8 mouse cellular contexts compared by ENCODE assay signal in genomic region chr8:95676631-95677030, GRCm38 (mm10). TPM values are rescaled to one million over a fixed set of nuclear protein-coding genes. Genes with fewer than 3 reads are reported as not detected.
DNase-seq lines count a peak whose midpoint lies in the region; ATAC-seq and TF ChIP-seq lines count a peak whose summit lies in the region.

Ndrg4 (plus strand) TSS chr8:95676980.

- peaks cover 92% of the 10 kb centered on the region for H3K27me3 ChIP-seq in E14TG2a.4 (ENCODE audit: insufficient read depth, low read length)
- peaks cover 80% of the 10 kb centered on the region for H3K27me3 ChIP-seq in forebrain, embryonic 13.5 days
- peaks cover 52% of the 10 kb centered on the region for H3K27me3 ChIP-seq in intestine, embryonic 16.5 days (replicated peaks; ENCODE audit: control insufficient read depth, insufficient read depth, low read length)
- 0 out of 2 replicates have a peak, but pooled peaks cover 6% of the 10 kb centered on the region for H3K27me3 ChIP-seq in midbrain, embryonic 15.5 days (replicated peaks)

- peak within 1 kb of the TSS; percentile 86 for H3K4me2 ChIP-seq in forebrain, embryonic 13.5 days
- peak within 1 kb of the TSS; percentile 98 for H3K4me2 ChIP-seq in intestine, embryonic 16.5 days (ENCODE audit: low read depth, low read length)
- peak within 1 kb of the TSS; percentile 73 for H3K4me2 ChIP-seq in midbrain, embryonic 15.5 days

- 54% methylated on average over 9 of the region's 9 CpGs for WGBS in forebrain, embryonic 13.5 days
- 36% methylated on average over 9 of the region's 9 CpGs for WGBS in intestine, embryonic 16.5 days
- WGBS in midbrain, embryonic 15.5 days, result 47% methylated on average over 9 of the region's 9 CpGs

- H3K9ac ChIP-seq in forebrain, embryonic 13.5 days, result peak within 1 kb of the TSS; percentile 72
- peak within 1 kb of the TSS; percentile 60 for H3K9ac ChIP-seq in intestine, embryonic 16.5 days (ENCODE audit: low read depth, low read length)
- peak within 1 kb of the TSS; percentile 69 for H3K9ac ChIP-seq in midbrain, embryonic 15.5 days

- H3K36me3 ChIP-seq in E14TG2a.4 (ENCODE audit: insufficient read depth, low read length), result no peaks in the 10 kb centered on the region
- H3K36me3 ChIP-seq in forebrain, embryonic 13.5 days (ENCODE audit: poor library complexity, severe bottlenecking), result no peaks in the 10 kb centered on the region
- no peaks in the 10 kb centered on the region for H3K36me3 ChIP-seq in intestine, embryonic 16.5 days (ENCODE audit: control insufficient read depth, insufficient read depth, low read length)
- no peaks in the 10 kb centered on the region for H3K36me3 ChIP-seq in midbrain, embryonic 15.5 days (replicated peaks)

- peaks cover 37% of the 10 kb centered on the region for H3K4me1 ChIP-seq in E14TG2a.4 (replicated peaks; ENCODE audit: low read depth, low read length)
- H3K4me1 ChIP-seq in forebrain, embryonic 13.5 days, result peaks cover 15% of the 10 kb centered on the region
- H3K4me1 ChIP-seq in intestine, embryonic 16.5 days (ENCODE audit: control insufficient read depth, insufficient read depth, low read length), result peaks cover 12% of the 10 kb centered on the region
- H3K4me1 ChIP-seq in midbrain, embryonic 15.5 days, result peaks cover 25% of the 10 kb centered on the region

- H3K4me3 ChIP-seq in E14TG2a.4 (replicated peaks; ENCODE audit: low read length), result peak within 1 kb of the TSS; percentile 87
- peak within 1 kb of the TSS; percentile 62 for H3K4me3 ChIP-seq in forebrain, embryonic 13.5 days
- peak within 1 kb of the TSS; percentile 59 for H3K4me3 ChIP-seq in intestine, embryonic 16.5 days (ENCODE audit: low read length)
- peak within 1 kb of the TSS; percentile 70 for H3K4me3 ChIP-seq in midbrain, embryonic 15.5 days

- no peak within 1 kb of the TSS for H3K27ac ChIP-seq in forebrain, embryonic 13.5 days
- H3K27ac ChIP-seq in intestine, embryonic 16.5 days (ENCODE audit: low read length), result no peak within 1 kb of the TSS
- peak within 1 kb of the TSS; percentile 63 for H3K27ac ChIP-seq in midbrain, embryonic 15.5 days

- no peak for ATAC-seq in forebrain, embryonic 13.5 days
- no peak for ATAC-seq in intestine, embryonic 16.5 days
- no peak for ATAC-seq in midbrain, embryonic 15.5 days (replicated peaks)

- DNase-seq in frontal cortex, adult 2 months (ENCODE audit: extremely low spot score in 1 of 2, low spot score in 1 of 2), result no peak
- no peak for DNase-seq in frontal cortex, postnatal 10 days (ENCODE audit: low spot score in 2 of 2)
- no peak for DNase-seq in cerebellum, adult 11-12 months
- DNase-seq in spleen, adult 18-20 months, result no peak

- no peaks in the 10 kb centered on the region for H3K9me3 ChIP-seq in E14TG2a.4 (ENCODE audit: low read length)
- no peaks in the 10 kb centered on the region for H3K9me3 ChIP-seq in forebrain, embryonic 13.5 days (replicated peaks)
- no peaks in the 10 kb centered on the region for H3K9me3 ChIP-seq in intestine, embryonic 16.5 days (ENCODE audit: control insufficient read depth, low read length)
- H3K9me3 ChIP-seq in midbrain, embryonic 15.5 days, result no peaks in the 10 kb centered on the region

- TF ChIP-seq CTCF in E14TG2a.4 (conservative IDR thresholded peaks at IDR 0.05; ENCODE audit: low read length), result no peak

RNA-seq across cellular contexts. Expression of gene Ndrg4, which starts in this region (rescaled TPM):
- polyA plus RNA-seq in frontal cortex, adult 2 months (2012; rRNA removed), result 2,429 and 2,489 TPM in 2 replicates
- polyA plus RNA-seq in forebrain, embryonic 13.5 days (2015; fragmentation: Nextera tagmentation; extraction: Ambion mirVana), result 76.9 and 103 TPM in 2 replicates
- 14.4 and 15.3 TPM in 2 replicates for polyA plus RNA-seq in intestine, embryonic 16.5 days (2015; fragmentation: Nextera tagmentation; extraction: Ambion mirVana)
- polyA plus RNA-seq in midbrain, embryonic 15.5 days (2015; fragmentation: Nextera tagmentation; extraction: Ambion mirVana), result 379 and 386 TPM in 2 replicates
